Mouse (Mus musculus) liver, embryonic 14.5 days (tissue): Measurements from ENCODE around the gene Heyl.

Experiments used
- CTCF ChIP-seq: IDR thresholded peaks from 2 replicates; pipeline ENCODE4 v1.5.1; 2016; ENCODE audit warnings: antibody characterized with exemption, low read depth, control low read depth
- EP300 ChIP-seq: IDR thresholded peaks from 2 replicates; pipeline ENCODE4 v1.6.1; 2016; ENCODE audit warnings: antibody characterized with exemption, low read depth

DNA sequence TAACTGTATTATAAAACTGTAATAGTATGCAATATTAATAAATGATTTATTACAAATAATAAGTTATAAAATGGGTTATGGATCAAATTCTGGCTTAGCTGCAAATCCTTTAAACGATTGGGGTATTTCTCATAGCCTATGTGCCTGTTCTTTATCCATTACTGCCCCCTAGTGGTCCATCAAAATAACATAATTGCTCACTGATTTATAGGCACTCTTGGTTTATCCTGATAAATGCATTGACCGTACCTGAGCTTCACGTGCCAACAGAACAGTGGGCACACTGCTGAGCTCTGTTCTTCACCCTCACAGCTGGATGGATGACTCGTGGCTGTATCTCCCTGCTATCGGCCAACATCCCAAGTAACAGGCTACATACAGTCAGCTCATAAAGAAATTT is 21.3 kb downstream of the Heyl start:
- peak; percentile 69 for TF ChIP-seq CTCF
- no peak for TF ChIP-seq EP300
